Mouse (Mus musculus) lung, postnatal 0 days (tissue): ENCODE data around the gene Gabbr2.

ENCODE experiments used
- CTCF ChIP-seq: IDR thresholded peaks from 2 replicates; pipeline ENCODE4 v1.5.1; 2016; ENCODE audit warnings: antibody characterized with exemption, mild to moderate bottlenecking
- EP300 ChIP-seq: IDR thresholded peaks from 2 replicates; pipeline ENCODE4 v1.6.1; 2016; ENCODE audit warnings: antibody characterized with exemption, mild to moderate bottlenecking, control low read depth

DNA sequence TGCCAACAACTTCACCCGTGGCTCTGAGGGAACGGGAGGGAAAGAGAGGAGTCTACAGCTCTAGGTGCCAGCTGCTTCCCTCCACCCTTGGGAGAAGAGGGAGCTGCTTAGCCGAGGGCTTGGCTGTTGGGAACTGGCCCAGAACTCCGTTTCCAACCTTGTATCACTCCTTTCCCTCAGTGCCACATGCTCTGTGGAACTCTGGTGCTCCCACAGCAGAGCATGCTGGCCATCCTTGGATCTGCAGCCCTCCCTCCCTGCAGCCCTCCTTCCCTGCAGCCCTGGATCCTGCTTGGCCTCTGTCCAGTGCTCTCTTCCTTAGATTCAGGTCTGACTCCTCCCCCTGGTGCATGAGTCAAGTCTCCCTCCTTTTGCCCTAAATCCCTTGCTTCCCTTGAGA lies 176.7 kb downstream of the Gabbr2 start:
- TF ChIP-seq CTCF = peak; percentile 4; the same call in 1 of the 2 replicates
- TF ChIP-seq EP300 = no peak
